Comparison of ENCODE assay signal across 15 mouse cellular contexts in genomic region chr15:80175756-80176155, GRCm38 (mm10). TPM values are rescaled to one million over a fixed set of nuclear protein-coding genes. Genes with fewer than 3 reads are reported as not detected.
DNase-seq lines count a peak whose midpoint lies in the region; ATAC-seq lines count a peak whose summit lies in the region.
"Had no signal": no experiment of that assay in that cellular context is flagged by ENCODE, and none has a peak within 500 bp of the region (broad histone marks: within the 10 kb centered on the region; RNA-seq: fewer than 3 reads in every experiment).

No protein-coding gene starts in this region.

- H3K9me3 ChIP-seq in limb, embryonic 13.5 days = no peaks in the 10 kb centered on the region
- no peaks in the 10 kb centered on the region for H3K9me3 ChIP-seq in limb, embryonic 10.5 days (replicated peaks)
- H3K9me3 ChIP-seq in hindbrain, embryonic 11.5 days (ENCODE audit: control insufficient read depth, low read length) = no peaks in the 10 kb centered on the region
- H3K9me3 ChIP-seq in midbrain, embryonic 12.5 days = no peaks in the 10 kb centered on the region
- no peaks in the 10 kb centered on the region for H3K9me3 ChIP-seq in stomach, embryonic 16.5 days (replicated peaks; ENCODE audit: control insufficient read depth, low read length)
- H3K9me3 ChIP-seq: heart, embryonic 13.5 days; limb, embryonic 15.5 days had no signal

- WGBS in limb, embryonic 13.5 days = 64% methylated on average over 5 of the region's 6 CpGs
- WGBS in limb, embryonic 10.5 days = 74% methylated on average over 5 of the region's 6 CpGs
- WGBS in hindbrain, embryonic 11.5 days = 70% methylated on average over 6 of the region's 6 CpGs
- WGBS in midbrain, embryonic 12.5 days = 89% methylated on average over 5 of the region's 6 CpGs
- 74% methylated on average over 4 of the region's 6 CpGs for WGBS in stomach, embryonic 16.5 days

- H3K4me2 ChIP-seq in limb, embryonic 13.5 days (replicated peaks) = peak overlapping the region; percentile 85
- peak overlapping the region; percentile 73; the same call in 1 of the 2 replicates for H3K4me2 ChIP-seq in hindbrain, embryonic 11.5 days (replicated peaks; ENCODE audit: low read depth, low read length)
- peak overlapping the region; percentile 83 for H3K4me2 ChIP-seq in midbrain, embryonic 12.5 days (replicated peaks)
- H3K4me2 ChIP-seq in stomach, embryonic 16.5 days (ENCODE audit: low read depth, low read length) = peak overlapping the region; percentile 78

- peaks cover 3% of the 10 kb centered on the region; the same call in 1 of the 2 replicates for H3K36me3 ChIP-seq in limb, embryonic 13.5 days
- H3K36me3 ChIP-seq in limb, embryonic 10.5 days = 0 out of 2 replicates have a peak, but pooled peaks cover 2% of the 10 kb centered on the region
- H3K36me3 ChIP-seq in hindbrain, embryonic 11.5 days (ENCODE audit: control insufficient read depth, insufficient read depth, low read length) = no peaks in the 10 kb centered on the region
- H3K36me3 ChIP-seq in midbrain, embryonic 12.5 days = no peaks in the 10 kb centered on the region
- no peaks in the 10 kb centered on the region for H3K36me3 ChIP-seq in stomach, embryonic 16.5 days (ENCODE audit: control insufficient read depth, insufficient read depth, low read length)
- H3K36me3 ChIP-seq: heart, embryonic 13.5 days; limb, embryonic 15.5 days had no signal

- no peak overlapping the region for H3K9ac ChIP-seq in limb, embryonic 13.5 days
- H3K9ac ChIP-seq in hindbrain, embryonic 11.5 days (ENCODE audit: low read depth, low read length) = no peak overlapping the region
- no peak overlapping the region for H3K9ac ChIP-seq in midbrain, embryonic 12.5 days (replicated peaks)
- H3K9ac ChIP-seq in stomach, embryonic 16.5 days (ENCODE audit: low read length) = 0 out of 2 replicates have a peak overlapping the region, but pooled peaks have one; percentile 18
- H3K9ac ChIP-seq: heart, embryonic 13.5 days; limb, embryonic 15.5 days had no signal

- ATAC-seq in limb, embryonic 13.5 days (ENCODE audit: low FRiP score, low read depth) = no peak
- no peak for ATAC-seq in hindbrain, embryonic 11.5 days (ENCODE audit: low FRiP score)
- no peak for ATAC-seq in midbrain, embryonic 12.5 days (ENCODE audit: low FRiP score, low read depth)
- no peak for ATAC-seq in stomach, embryonic 16.5 days (ENCODE audit: insufficient read depth, low FRiP score)
- ATAC-seq: inflammation-experienced regulatory T-cells, adult 6 months had no signal

- H3K4me1 ChIP-seq in limb, embryonic 13.5 days = peaks cover 32% of the 10 kb centered on the region
- H3K4me1 ChIP-seq in limb, embryonic 10.5 days = peaks cover 46% of the 10 kb centered on the region
- H3K4me1 ChIP-seq in hindbrain, embryonic 11.5 days (replicated peaks; ENCODE audit: control insufficient read depth, insufficient read depth, low read length) = 0 out of 2 replicates have a peak, but pooled peaks cover 2% of the 10 kb centered on the region
- peaks cover 36% of the 10 kb centered on the region for H3K4me1 ChIP-seq in midbrain, embryonic 12.5 days
- peaks cover 41% of the 10 kb centered on the region for H3K4me1 ChIP-seq in stomach, embryonic 16.5 days (ENCODE audit: control insufficient read depth, insufficient read depth, low read length)

- H3K27ac ChIP-seq in limb, embryonic 13.5 days = no peak overlapping the region
- H3K27ac ChIP-seq in limb, embryonic 10.5 days = no peak overlapping the region
- no peak overlapping the region for H3K27ac ChIP-seq in hindbrain, embryonic 11.5 days (ENCODE audit: low read depth, low read length)
- H3K27ac ChIP-seq in midbrain, embryonic 12.5 days (replicated peaks) = no peak overlapping the region
- H3K27ac ChIP-seq in stomach, embryonic 16.5 days (ENCODE audit: low read length) = no peak overlapping the region
- H3K27ac ChIP-seq: heart, embryonic 13.5 days; kidney, postnatal 0 days; limb, embryonic 15.5 days had no signal

- no peaks in the 10 kb centered on the region for H3K27me3 ChIP-seq in limb, embryonic 13.5 days
- H3K27me3 ChIP-seq in limb, embryonic 10.5 days (ENCODE audit: low read depth, poor library complexity, severe bottlenecking) = peaks cover 14% of the 10 kb centered on the region
- H3K27me3 ChIP-seq in hindbrain, embryonic 11.5 days (ENCODE audit: control insufficient read depth, insufficient read depth, low read length) = no peaks in the 10 kb centered on the region
- peaks cover 13% of the 10 kb centered on the region; the same call in 1 of the 2 replicates for H3K27me3 ChIP-seq in midbrain, embryonic 12.5 days
- H3K27me3 ChIP-seq in stomach, embryonic 16.5 days (ENCODE audit: control insufficient read depth, insufficient read depth, low read length) = no peaks in the 10 kb centered on the region
- H3K27me3 ChIP-seq: limb, embryonic 15.5 days had no signal

- peak overlapping the region; percentile 90; the same call in 1 of the 2 replicates for H3K4me3 ChIP-seq in limb, embryonic 13.5 days
- no peak overlapping the region for H3K4me3 ChIP-seq in limb, embryonic 10.5 days
- no peak overlapping the region for H3K4me3 ChIP-seq in hindbrain, embryonic 11.5 days (ENCODE audit: low read depth, low read length)
- H3K4me3 ChIP-seq in midbrain, embryonic 12.5 days = no peak overlapping the region
- H3K4me3 ChIP-seq in stomach, embryonic 16.5 days (replicated peaks; ENCODE audit: low read length) = no peak overlapping the region; the same call in 1 of the 2 replicates

- DNase-seq in limb, embryonic 10.5 days (ENCODE audit: low spot score) = no peak
- no peak for DNase-seq in hindbrain, embryonic 11.5 days (ENCODE audit: low spot score)
- no peak for DNase-seq in embryo, embryonic 10 days (ENCODE audit: low spot score)
- no peak for DNase-seq in kidney, postnatal 10 days
- DNase-seq: gastrocnemius, postnatal 14 days; layer of hippocampus, postnatal 36 days had no signal

RNA-seq across cellular contexts. Expression of gene Mgat3, which starts 2.2 kb away (rescaled TPM):
- 6.0 and 6.1 TPM in 2 replicates for polyA plus RNA-seq in limb, embryonic 13.5 days (2015; fragmentation: Nextera tagmentation; extraction: Ambion mirVana)
- 4.0 and 5.3 TPM in 2 replicates for polyA plus RNA-seq in limb, embryonic 10.5 days (2016; fragmentation: Nextera tagmentation; extraction: Ambion mirVana)
- polyA plus RNA-seq in hindbrain, embryonic 11.5 days (2014; fragmentation: Nextera tagmentation; extraction: Ambion mirVana) = 9.6 and 9.8 TPM in 2 replicates
- polyA plus RNA-seq in midbrain, embryonic 12.5 days (2016; fragmentation: Nextera tagmentation; extraction: Ambion mirVana) = 11.8 and 13.1 TPM in 2 replicates
- polyA plus RNA-seq in stomach, embryonic 16.5 days (2015; fragmentation: Nextera tagmentation; extraction: Ambion mirVana) = 8.7 and 10.5 TPM in 2 replicates
- polyA plus RNA-seq: inflammation-experienced regulatory T-cells, adult 6 months had no signal

RNA-seq across cellular contexts. Expression of gene Tab1, which starts 42.8 kb away (rescaled TPM):
- 45.6 and 45.8 TPM in 2 replicates for polyA plus RNA-seq in limb, embryonic 13.5 days (2015; fragmentation: Nextera tagmentation; extraction: Ambion mirVana)
- polyA plus RNA-seq in limb, embryonic 10.5 days (2016; fragmentation: Nextera tagmentation; extraction: Ambion mirVana) = 41.8 and 52.4 TPM in 2 replicates
- 21.6 and 24.7 TPM in 2 replicates for polyA plus RNA-seq in hindbrain, embryonic 11.5 days (2014; fragmentation: Nextera tagmentation; extraction: Ambion mirVana)
- polyA plus RNA-seq in midbrain, embryonic 12.5 days (2016; fragmentation: Nextera tagmentation; extraction: Ambion mirVana) = 41.9 and 43.6 TPM in 2 replicates
- 29.3 and 35.6 TPM in 2 replicates for polyA plus RNA-seq in stomach, embryonic 16.5 days (2015; fragmentation: Nextera tagmentation; extraction: Ambion mirVana)

RNA-seq across cellular contexts. Expression of gene Mief1, which starts 58.1 kb away (rescaled TPM):
- polyA plus RNA-seq in limb, embryonic 13.5 days (2015; fragmentation: Nextera tagmentation; extraction: Ambion mirVana) = 32.7 and 35.0 TPM in 2 replicates
- 42.4 and 43.7 TPM in 2 replicates for polyA plus RNA-seq in limb, embryonic 10.5 days (2016; fragmentation: Nextera tagmentation; extraction: Ambion mirVana)
- 38.5 and 39.1 TPM in 2 replicates for polyA plus RNA-seq in hindbrain, embryonic 11.5 days (2014; fragmentation: Nextera tagmentation; extraction: Ambion mirVana)
- polyA plus RNA-seq in midbrain, embryonic 12.5 days (2016; fragmentation: Nextera tagmentation; extraction: Ambion mirVana) = 46.4 and 50.7 TPM in 2 replicates
- 29.3 and 30.4 TPM in 2 replicates for polyA plus RNA-seq in stomach, embryonic 16.5 days (2015; fragmentation: Nextera tagmentation; extraction: Ambion mirVana)

RNA-seq across cellular contexts. Expression of gene AC140267.1, which starts 59.9 kb away (rescaled TPM):
- not detected in 2 replicates for polyA plus RNA-seq in limb, embryonic 13.5 days (2015; fragmentation: Nextera tagmentation; extraction: Ambion mirVana)
- not detected in 2 replicates for polyA plus RNA-seq in limb, embryonic 10.5 days (2016; fragmentation: Nextera tagmentation; extraction: Ambion mirVana)
- polyA plus RNA-seq in hindbrain, embryonic 11.5 days (2014; fragmentation: Nextera tagmentation; extraction: Ambion mirVana) = not detected in 2 replicates
- 4.1 TPM in 1 of 2 replicates, not detected in the other for polyA plus RNA-seq in midbrain, embryonic 12.5 days (2016; fragmentation: Nextera tagmentation; extraction: Ambion mirVana)
- 1.2 TPM in 1 of 2 replicates, not detected in the other for polyA plus RNA-seq in stomach, embryonic 16.5 days (2015; fragmentation: Nextera tagmentation; extraction: Ambion mirVana)
- polyA plus RNA-seq: brain, embryonic 14.5 days; heart, embryonic 13.5 days; kidney, postnatal 0 days; limb, embryonic 15.5 days; lung, embryonic 16.5 days had no signal
